Mouse (Mus musculus) heart, adult 8-10 months (tissue): ENCODE measurements around the gene Cep55. TPM values are rescaled to one million over a fixed set of nuclear protein-coding genes. Genes with fewer than 3 reads are reported as not detected.

Source experiments
- DNase-seq: peaks from one replicate; pipeline ENCODE4 v3.0.0; 2022; ENCODE audit warnings: low spot score
- total RNA-seq, 4 experiments: library from RNA; stranded (reverse); gene quantifications; 2 replicates each; pipeline ENCODE4 v1.2.4; 2022

Gene Cep55
- total RNA-seq, 4 experiments from 2014 or later, result 0.24 to 0.63 (median 0.25) TPM; not detected in 1

DNA sequence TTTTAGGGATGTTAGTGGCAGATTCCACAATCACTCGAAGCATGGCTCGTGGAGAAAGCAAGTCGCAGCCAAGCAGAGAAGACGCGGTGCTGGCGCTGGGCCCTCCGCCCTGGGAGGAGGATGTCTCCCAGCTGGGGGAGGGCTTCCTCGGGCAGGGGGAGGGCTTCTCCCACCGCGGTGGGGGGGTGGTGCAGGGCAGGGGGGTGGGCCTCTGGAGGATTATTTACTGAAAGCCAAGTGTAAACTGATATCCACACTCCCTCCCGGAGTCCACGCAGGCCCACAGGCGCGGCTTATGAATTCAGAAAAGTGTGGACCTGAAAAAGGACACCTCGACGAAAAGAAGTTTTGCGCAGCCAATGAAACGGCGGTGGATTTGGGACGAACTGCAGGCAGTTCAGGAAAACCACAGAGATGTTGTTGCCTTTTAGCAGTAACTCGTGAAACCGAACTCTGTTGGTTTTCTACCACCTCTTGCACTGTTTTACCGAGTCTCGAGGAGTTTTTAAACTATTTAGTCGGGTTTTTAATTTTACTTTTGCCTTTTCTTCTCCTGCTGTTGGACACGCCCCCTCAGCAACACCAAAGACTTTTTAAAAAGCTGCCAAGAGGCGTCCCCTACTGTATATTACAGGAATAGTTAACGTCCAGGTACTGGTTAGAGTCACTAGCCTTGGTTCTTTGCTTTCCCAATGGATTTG, 11.4 kb upstream of the Cep55 start, which contains the start of gene Myof:
TSS of gene Myof (minus strand) at position 297 of the 701 bp plus-strand sequence.
- DNase-seq, result peak; percentile 55

GRCm38 (mm10) chr19:38045198-38045597, 9.6 kb upstream of the Cep55 start:
- no peak for DNase-seq

DNA sequence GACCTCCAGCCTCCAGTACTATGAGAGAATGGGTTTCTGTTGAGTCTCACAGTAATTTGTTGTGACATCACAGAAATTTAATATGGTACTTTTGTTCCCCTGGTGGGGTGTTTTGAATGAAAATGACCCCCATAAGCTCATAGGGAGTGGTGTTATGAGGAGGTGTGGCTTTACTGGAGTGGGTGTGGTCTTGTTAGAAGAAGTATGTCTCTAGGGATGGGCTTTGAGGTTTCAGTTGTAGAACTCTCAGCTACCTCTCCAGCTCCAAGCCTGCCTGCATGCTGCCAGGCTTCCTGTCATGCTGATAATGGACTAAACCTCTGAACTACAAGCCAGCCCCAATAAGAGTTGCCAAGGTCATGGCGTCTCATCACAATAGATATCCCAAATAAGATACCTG, 5.1 kb upstream of the Cep55 start:
- DNase-seq, result no peak

GRCm38 (mm10) chr19:38053227-38054041, 1.4 kb upstream of the Cep55 start:
- no peak for DNase-seq

DNA sequence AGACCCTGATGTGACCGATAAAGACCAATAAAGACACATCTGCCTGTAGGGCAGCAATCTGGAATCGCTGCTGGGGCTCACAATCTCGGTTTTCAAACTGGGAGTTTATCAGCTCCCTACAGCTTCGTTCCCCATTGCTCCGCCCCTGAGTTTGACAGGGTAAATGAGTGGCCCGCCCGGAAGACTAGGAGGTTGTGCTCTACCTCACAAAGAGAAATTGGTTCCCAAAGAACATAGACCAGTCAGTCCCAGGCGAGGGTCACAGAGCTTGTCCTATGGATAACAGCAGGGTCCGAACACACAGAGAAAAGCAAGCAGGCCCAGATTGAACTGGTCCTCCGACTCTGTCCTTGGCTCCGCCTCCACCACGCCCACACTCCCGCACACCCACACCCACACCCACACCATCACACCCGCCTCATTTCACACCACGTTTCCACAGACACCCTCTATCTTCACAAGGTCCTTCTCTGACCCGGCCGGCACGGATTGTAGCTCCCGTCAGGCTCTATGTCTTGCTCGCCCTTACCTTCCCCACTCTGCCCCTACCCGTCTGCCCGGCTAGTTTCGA, 577 bp upstream of the Cep55 start:
- DNase-seq, result peak; percentile 76

DNA sequence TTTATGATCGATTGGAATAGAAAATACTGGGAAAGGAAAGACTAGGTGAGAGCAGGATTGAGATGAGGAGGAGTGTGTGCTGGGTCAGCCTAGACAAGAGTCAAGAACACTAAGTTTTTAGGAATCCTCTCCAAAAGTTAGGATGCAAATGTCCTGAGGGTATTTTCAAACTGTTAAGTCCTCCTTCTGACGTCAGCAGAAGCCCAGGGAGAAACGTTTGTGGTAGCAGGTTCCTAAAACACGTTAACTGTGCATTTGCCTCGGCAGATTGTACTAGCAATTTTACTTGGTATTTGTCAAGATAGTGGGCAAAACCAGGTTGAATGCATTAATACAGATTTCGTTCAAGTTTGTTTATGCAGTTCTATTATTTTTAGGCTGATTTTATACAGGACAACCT, 987 bp downstream of the Cep55 start:
- no peak for DNase-seq

- no peak for DNase-seq
These were observed 1.5 kb downstream of the Cep55 start for GRCm38 (mm10) chr19:38056276-38056675.

- DNase-seq, result no peak
These were observed 2.1 kb downstream of the Cep55 start for GRCm38 (mm10) chr19:38056931-38057330.

DNA sequence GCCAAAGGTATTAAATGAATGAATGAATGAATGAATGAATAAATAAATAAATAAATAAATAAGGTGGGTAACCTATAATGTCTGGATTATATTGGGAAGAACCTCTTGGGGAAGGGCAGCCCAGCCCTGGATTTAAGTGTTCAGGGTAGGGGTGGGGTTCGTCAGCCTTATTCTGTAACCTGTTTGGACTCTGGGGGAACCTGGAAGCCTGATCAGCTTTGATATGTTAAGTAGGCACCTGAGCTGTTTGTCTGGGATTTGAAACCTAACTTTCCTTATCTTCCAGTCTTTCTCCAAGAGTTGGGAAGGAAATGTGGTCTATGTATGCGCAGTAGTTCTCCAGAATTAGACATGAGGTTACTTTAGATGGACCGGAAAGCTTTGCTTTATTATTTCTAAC, 8.4 kb downstream of the Cep55 start:
- DNase-seq, result no peak

GRCm38 (mm10) chr19:38064051-38064450, 9.2 kb downstream of the Cep55 start:
- no peak for DNase-seq

GRCm38 (mm10) chr19:38073226-38073625, 18.4 kb downstream of the Cep55 start:
- DNase-seq, result no peak

DNA sequence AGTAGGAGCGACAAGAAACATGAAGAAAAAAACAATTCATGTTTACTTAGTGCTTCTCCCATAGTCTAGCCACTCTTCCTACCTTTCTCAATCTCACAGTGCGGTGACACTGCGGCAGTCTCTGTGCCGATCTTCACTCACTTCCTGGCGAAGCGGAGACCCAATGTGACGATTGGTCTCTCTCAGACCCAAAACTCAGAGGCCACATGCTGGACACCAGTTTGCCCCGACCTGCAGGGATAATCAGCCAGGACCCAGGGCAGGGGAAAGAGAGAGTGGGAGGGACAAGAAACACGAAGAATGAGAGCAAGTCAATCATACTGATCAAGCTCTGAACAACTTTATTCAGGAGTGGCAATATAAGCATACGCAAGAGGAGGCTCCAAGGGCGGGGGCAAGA, 20.2 kb downstream of the Cep55 start:
- no peak for DNase-seq

GRCm38 (mm10) chr19:38076251-38076650, 21.4 kb downstream of the Cep55 start:
- no peak for DNase-seq

DNA sequence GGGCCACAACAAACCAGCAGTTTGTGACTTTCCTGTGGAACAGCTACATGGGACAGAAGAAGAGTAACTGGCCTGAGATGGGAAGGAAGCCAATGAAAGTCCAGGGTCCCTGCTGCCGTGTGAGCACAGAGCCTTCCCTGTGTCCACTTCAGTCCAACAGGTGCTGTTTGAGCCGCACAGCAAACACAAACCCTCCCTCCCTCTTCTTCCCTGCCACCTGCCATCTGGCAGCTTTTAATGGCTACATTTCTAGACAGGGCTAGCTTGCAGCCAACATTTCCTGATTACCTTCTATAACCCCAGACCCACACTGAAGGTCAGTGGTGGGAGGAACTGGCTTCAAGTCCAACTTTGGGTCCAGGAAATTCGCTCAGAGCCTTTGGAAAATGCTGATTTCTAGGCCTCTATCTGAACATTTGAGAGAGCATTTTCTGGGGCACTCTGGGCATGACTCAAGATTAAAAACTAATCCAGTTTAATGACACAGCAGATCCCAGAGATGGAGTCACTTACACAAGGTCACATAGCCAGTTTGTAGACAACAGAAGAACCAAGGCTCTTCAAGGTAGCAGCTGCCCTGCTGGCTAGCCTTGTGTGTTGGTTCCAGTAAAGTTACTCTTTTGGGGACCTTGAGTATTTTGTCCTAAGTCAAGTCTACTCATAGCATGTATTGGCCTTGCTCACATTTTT, 23.2 kb downstream of the Cep55 start:
- DNase-seq, result no peak

DNA sequence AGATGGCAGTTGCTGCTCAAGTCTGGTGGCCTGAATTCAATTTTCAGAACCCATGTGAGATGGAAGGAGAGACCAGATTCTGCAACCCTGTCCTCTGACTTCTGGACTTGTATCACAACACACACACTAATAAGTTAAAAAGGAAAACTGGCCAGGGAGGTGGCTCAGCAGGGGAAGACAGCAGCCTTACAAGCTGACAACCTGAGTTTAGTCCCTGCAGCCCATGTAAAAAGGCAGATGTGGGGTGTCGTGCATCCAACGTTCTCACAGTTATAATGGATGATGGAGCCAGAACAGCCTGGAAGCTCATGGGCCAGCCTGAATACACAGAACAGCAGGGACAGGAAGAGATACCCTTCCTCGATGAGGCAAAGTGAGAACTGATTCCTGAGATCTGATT, 26.6 kb downstream of the Cep55 start:
- no peak for DNase-seq

DNA sequence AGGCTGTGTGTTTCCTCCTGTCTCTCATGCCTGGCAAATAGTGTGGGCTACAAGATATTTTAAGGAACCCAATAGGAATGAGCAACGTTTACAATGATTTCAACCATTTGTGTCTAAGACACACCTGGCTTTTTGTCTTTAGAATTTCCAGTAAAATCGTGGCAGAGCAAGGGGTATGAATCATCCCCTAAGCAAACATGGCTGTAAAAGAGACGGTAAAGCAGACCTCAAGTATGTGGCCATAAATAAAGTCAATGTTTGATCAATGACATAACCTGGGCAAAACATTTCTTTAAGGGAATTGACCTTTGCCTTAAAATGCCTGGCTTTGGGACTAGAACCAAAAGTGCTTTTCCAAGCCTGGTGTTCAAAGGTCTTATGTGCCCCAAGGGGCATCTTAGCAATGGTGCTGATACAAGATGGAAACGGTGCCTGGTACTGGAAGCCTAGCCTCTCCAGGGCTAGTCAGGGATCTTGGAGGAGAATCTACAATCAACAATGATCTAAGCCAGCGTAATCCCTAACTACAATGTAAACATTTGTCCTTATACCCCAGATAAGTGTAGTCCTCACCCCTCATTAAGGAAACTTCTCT, 28.2 kb downstream of the Cep55 start:
- DNase-seq, result no peak

DNA sequence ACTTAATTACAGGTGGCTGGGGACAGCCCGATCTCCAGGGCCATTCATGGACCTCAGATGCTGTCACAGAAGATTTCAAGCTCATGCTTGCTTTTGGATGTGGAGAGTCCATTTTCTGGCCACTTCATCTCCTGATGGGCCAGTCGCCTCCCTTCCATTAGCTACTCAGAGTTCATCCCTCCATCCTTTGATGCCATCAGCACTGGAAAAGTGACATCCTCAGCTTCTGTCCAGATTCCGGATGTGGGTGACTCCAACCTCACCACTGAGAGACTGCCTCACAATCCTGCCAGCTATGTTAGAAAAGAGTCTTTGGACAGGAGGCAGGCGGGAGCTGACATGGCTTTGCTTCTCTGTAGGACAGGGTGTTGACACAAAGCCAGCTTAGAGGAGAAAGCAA, 31.0 kb downstream of the Cep55 start:
- no peak for DNase-seq

DNA sequence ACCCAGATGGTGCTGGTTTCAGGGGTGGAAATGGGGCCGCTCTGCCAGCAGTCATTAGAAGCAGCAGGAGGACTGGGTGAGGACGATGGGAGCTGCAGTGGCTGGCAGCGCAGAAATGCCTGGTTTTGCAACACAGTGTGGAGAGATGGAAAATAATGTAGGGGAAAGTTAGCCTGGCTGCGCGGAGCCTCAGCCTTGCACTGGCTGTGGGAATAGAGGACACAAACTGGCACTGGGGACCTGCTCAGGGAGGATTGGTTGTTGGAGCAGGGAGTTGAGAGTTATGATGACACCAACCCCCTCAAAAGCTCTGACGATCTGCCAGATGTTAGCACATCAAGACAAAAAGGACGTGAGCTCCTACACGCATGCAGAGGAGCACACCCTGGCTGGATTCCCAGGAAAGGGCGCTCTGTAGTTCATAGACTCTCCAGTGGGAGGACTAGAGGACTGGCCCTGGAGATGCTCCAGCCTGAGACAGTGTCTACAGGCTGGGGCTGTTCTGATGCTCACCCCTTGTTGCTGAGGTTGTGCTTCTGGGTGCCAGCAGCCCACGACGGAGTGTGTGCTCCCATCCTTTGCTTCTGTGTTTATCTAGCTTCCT, 32.2 kb downstream of the Cep55 start:
- DNase-seq, result peak; percentile 13

DNA sequence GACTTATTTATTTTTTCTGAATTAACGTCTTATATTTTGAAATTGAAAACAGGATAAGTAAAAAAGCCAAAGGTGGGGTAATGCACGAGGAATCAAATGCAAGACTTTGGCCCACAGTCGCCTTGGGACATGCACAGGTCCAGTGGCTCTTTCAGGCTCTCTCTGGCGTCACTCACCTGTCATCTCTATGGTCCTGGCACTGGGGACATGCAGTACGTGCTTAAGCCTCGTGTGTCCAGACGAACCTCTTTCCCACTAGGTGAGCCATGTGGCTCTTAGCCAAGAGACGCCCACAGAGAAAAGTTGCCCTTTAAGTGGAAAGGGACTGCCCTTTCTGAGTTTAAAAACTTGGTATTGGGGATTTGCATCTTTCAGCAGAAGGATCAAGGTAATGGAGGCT, 34.5 kb downstream of the Cep55 start:
- no peak for DNase-seq

DNA sequence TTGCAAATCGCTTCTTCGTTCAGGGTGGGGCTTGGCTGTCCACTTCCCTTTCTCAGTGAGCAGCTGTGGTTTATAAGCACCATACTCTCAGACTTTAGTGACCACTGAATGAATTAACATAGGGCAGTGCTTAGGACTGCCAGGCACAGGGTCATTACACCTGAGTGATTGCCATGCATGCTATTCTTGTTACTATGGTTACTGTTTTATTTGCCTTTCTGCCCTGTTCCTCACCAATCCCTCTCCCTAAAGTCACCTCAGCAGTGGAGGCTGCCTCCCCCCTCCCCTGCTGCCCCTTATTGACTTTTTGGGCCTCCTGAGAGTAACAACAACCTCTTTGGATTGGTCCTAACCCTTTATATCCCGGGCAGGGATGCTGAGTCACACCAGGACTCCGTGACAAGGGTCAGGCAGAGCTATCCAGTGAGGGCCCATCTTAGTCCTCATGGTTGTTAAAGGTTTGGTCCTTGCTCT, 36.7 kb downstream of the Cep55 start:
- no peak for DNase-seq

DNA sequence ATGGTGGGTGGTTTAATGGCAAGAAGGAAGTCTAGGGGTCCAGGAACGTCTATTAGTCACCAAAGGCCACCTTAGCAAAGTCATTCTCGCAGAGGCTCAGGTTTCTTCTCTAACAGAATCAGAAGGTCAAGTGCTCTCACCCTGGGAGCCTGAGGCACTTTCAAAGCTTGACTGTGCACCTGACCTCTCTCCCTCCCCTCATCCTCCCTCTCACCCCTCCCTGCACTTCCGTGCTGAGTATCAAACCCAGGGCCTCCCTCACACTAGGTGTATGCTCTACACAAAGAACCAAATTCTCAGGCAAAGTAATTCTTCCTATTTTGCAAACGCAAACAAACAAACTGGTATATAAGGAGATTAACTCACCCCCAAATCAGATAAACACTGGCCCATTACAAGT, 41.4 kb downstream of the Cep55 start:
- DNase-seq, result no peak
